Mouse (Mus musculus) cerebellum, adult 9-10 months (tissue): ENCODE data around the gene Lrig3.

Source experiments
- DNase-seq: peaks from one replicate; pipeline ENCODE4 v3.0.0; 2022

The Lrig3 gene

GRCm38 (mm10) chr10:126002818-126003506 lies 37.0 kb downstream of the Lrig3 start:
- no peak for DNase-seq

- no peak for DNase-seq
Observed at GRCm38 (mm10) chr10:126003857-126004256, 37.9 kb downstream of the Lrig3 start.

GRCm38 (mm10) chr10:126013667-126014066 lies 47.7 kb downstream of the Lrig3 start:
- DNase-seq: no peak

GRCm38 (mm10) chr10:126014673-126015072 lies 48.7 kb downstream of the Lrig3 start:
- no peak for DNase-seq

GRCm38 (mm10) chr10:126015644-126016043 lies 49.7 kb downstream of the Lrig3 start:
- no peak for DNase-seq

- no peak for DNase-seq
Observed at GRCm38 (mm10) chr10:126019350-126019991, 53.5 kb downstream of the Lrig3 start.

- no peak for DNase-seq
Observed at GRCm38 (mm10) chr10:126028574-126029440, 62.8 kb downstream of the Lrig3 start.

GRCm38 (mm10) chr10:126029441-126030114 lies 63.6 kb downstream of the Lrig3 start:
- DNase-seq: no peak

GRCm38 (mm10) chr10:126056881-126057280 lies 90.9 kb downstream of the Lrig3 start:
- no peak for DNase-seq

GRCm38 (mm10) chr10:126062812-126063211 lies 96.8 kb downstream of the Lrig3 start:
- DNase-seq: no peak
